Mouse (Mus musculus) lung, postnatal 0 days (tissue): ENCODE results near the gene Qrich2.

Experiments
- CTCF ChIP-seq: IDR thresholded peaks from 2 replicates; pipeline ENCODE4 v1.5.1; 2016; ENCODE audit warnings: antibody characterized with exemption, mild to moderate bottlenecking
- EP300 ChIP-seq: IDR thresholded peaks from 2 replicates; pipeline ENCODE4 v1.6.1; 2016; ENCODE audit warnings: antibody characterized with exemption, mild to moderate bottlenecking, control low read depth

DNA sequence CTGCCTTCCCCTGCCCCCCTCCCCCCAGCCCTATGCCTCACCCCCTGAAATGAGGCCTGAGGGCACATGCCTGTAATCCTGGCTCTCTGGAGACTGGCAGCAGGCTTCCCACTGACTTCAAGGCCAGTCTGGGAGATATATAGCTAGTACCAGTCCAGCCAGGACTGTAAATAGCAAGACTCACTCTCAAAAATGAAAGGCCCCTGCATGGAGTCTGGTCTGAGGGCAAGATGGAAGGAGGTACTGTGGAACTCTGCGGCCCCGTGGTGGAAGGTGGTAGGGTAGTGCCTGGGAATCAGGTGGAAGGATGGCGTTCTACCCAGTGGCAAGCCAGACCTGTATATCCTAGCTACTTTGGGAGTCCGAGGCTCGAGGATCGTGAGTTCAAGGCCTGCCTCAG lies 22.1 kb downstream of the Qrich2 start:
- TF ChIP-seq CTCF: no peak
- no peak for TF ChIP-seq EP300
